Mouse (Mus musculus) CH12.LX (cell line): ENCODE data around the gene Map4k1.

Experiments
- CTCF ChIP-seq, 2 experiments: IDR thresholded peaks in 1 of 2; conservative IDR thresholded peaks in 1 of 2; 2 replicates each; pipeline ENCODE4 v1.5.1; 2011 to 2012; ENCODE audit warnings: low read depth in 2 of 2, low read length in 2 of 2, improper control_type of control experiment in 1 of 2, inconsistent platforms in 1 of 2, mild to moderate bottlenecking in 1 of 2, moderate library complexity in 1 of 2
- KAT2A ChIP-seq: IDR thresholded peaks from 2 replicates; pipeline ENCODE4 v1.6.1; 2012; ENCODE audit warnings: low read length, improper control_type of control experiment, inconsistent platforms; ENCODE audit not compliant: insufficient replicate concordance
- MAX ChIP-seq: IDR thresholded peaks from 2 replicates; pipeline ENCODE4 v1.6.1; 2011; ENCODE audit warnings: low read length, improper control_type of control experiment
- MEF2A ChIP-seq: IDR thresholded peaks from 2 replicates; pipeline ENCODE4 v1.6.1; 2014; ENCODE audit warnings: low read depth, mild to moderate bottlenecking, inconsistent platforms, low read length, improper control_type of control experiment, borderline replicate concordance
- NRF1 ChIP-seq: IDR thresholded peaks from 2 replicates; pipeline ENCODE4 v1.6.1; 2014; ENCODE audit warnings: low read depth, mild to moderate bottlenecking, inconsistent platforms, low read length, improper control_type of control experiment, moderate library complexity
- POLR2A ChIP-seq: IDR thresholded peaks from 2 replicates; pipeline ENCODE4 v1.6.1; 2011; ENCODE audit warnings: low read depth, mild to moderate bottlenecking, improper control_type of control experiment, low read length
- RAD21 ChIP-seq: IDR thresholded peaks from 2 replicates; pipeline ENCODE4 v1.6.1; 2011; ENCODE audit warnings: low read depth, mild to moderate bottlenecking, low read length, improper control_type of control experiment, moderate library complexity
- TBP ChIP-seq: conservative IDR thresholded peaks from 2 replicates; pipeline ENCODE4 v1.6.1; 2011; ENCODE audit warnings: low read depth, low read length, improper control_type of control experiment
- TCF12 ChIP-seq: IDR thresholded peaks from 2 replicates; pipeline ENCODE4 v1.6.1; 2014; ENCODE audit warnings: low read depth, mild to moderate bottlenecking, inconsistent platforms, low read length, improper control_type of control experiment
- UBTF ChIP-seq: IDR thresholded peaks from 2 replicates; pipeline ENCODE4 v1.6.1; 2012; ENCODE audit warnings: low read depth, mild to moderate bottlenecking, inconsistent platforms, low read length, improper control_type of control experiment, moderate library complexity
- USF1 ChIP-seq: IDR thresholded peaks from 2 replicates; pipeline ENCODE4 v1.6.1; 2014; ENCODE audit warnings: low read depth, mild to moderate bottlenecking, inconsistent platforms, low read length, improper control_type of control experiment
- USF2 ChIP-seq: conservative IDR thresholded peaks from 2 replicates; pipeline ENCODE4 v1.6.1; 2011; ENCODE audit warnings: low read depth, low read length, improper control_type of control experiment
- ZNF384 ChIP-seq: IDR thresholded peaks from 2 replicates; pipeline ENCODE4 v1.6.1; 2012; ENCODE audit warnings: low read depth, low read length, improper control_type of control experiment, inconsistent platforms

DNA sequence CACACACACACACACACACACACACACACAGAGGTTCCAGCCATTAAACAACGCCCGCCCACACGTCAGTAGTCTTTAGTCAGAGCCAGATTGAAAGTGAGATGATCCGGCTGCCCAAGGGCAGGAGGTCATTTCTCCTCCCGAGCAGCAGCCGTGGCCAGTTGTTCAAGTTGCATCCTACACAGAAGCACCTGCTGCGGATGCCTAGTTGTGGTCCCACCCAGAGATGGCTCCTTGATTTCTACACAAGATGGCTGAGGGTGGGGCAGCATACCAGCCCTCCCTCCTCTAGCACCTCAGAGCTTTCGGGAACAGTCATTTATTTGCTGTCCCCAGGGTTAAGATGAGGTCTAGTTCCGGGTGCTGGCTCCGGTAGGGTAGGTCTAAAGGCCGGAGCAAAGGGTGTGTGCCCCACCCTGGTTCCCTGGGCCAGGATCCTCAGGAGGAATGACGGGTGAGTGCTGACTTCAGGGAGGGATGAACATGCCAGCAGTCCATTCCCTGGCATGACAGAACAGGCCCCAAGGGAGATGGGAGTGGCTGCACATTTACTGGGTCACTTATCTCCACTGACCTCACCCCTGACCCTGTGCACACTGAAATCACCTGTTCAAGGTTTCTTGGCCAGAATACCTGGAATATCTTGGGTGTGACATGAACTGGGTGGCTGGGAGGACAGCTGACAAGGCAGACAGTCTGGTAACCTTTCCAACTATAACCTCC, 12.0 kb upstream of the Map4k1 start:
- TF ChIP-seq CTCF (conservative IDR thresholded peaks at IDR 0.05 in 1 of 2, IDR thresholded peaks at IDR 0.05 in 1 of 2; ENCODE audit: low read depth in 2 of 2, low read length in 2 of 2) (no peak), KAT2A (no peak), MAX (no peak), MEF2A (no peak), POLR2A (no peak), USF2 (no peak), RAD21 (no peak), TBP (no peak), ZNF384 (no peak), NRF1 (no peak), TCF12 (no peak), UBTF (no peak), USF1 (no peak)
